Mouse (Mus musculus) stomach, embryonic 16.5 days (tissue): ENCODE data around the gene Dusp19. TPM values are rescaled to one million over a fixed set of nuclear protein-coding genes. Genes with fewer than 3 reads are reported as not detected.

Experiments
- ATAC-seq: fragments of 200-750 bp; cut with Nextera tagmentation; 2 replicates; pipeline ENCODE4 v1.8.0; 2017; ENCODE audit warnings: moderate number of reproducible peaks, moderate TSS enrichment; ENCODE audit not compliant: insufficient read depth, low FRiP score
- H3K27ac ChIP-seq: fragments of 300-500 bp; sonication (generic); 2 replicates; pipeline ENCODE4 v1.5.1; 2014; ENCODE audit warnings: low read length
- H3K27me3 ChIP-seq: fragments of 300-500 bp; sonication (generic); 2 replicates; pipeline ENCODE4 v1.6.1; 2014; ENCODE audit warnings: low read length, control low read depth, mixed read lengths; ENCODE audit not compliant: control insufficient read depth, insufficient read depth
- H3K36me3 ChIP-seq: fragments of 300-500 bp; sonication (generic); 2 replicates; pipeline ENCODE4 v1.6.1; 2014; ENCODE audit warnings: low read length; ENCODE audit not compliant: control insufficient read depth, insufficient read depth
- H3K4me1 ChIP-seq: fragments of 300-500 bp; sonication (generic); 2 replicates; pipeline ENCODE4 v1.6.1; 2014; ENCODE audit warnings: low read length, control low read depth, mixed read lengths; ENCODE audit not compliant: control insufficient read depth, insufficient read depth
- H3K4me2 ChIP-seq: fragments of 300-500 bp; sonication (generic); 2 replicates; pipeline ENCODE4 v1.6.1; 2014; ENCODE audit warnings: low read depth, low read length, mixed read lengths
- H3K4me3 ChIP-seq: fragments of 300-500 bp; sonication (generic); replicated peaks from 2 replicates; pipeline ENCODE4 v1.5.1; 2014; ENCODE audit warnings: mild to moderate bottlenecking, low read length
- H3K9ac ChIP-seq: fragments of 300-500 bp; sonication (generic); 2 replicates; pipeline ENCODE4 v1.6.1; 2014; ENCODE audit warnings: low read length
- H3K9me3 ChIP-seq: fragments of 300-500 bp; sonication (generic); replicated peaks from 2 replicates; pipeline ENCODE4 v1.6.1; 2016; ENCODE audit warnings: low read length, control low read depth; ENCODE audit not compliant: control insufficient read depth
- WGBS: fragments of 180-500 bp; shearing (Covaris S2); extraction: QIAGEN DNeasy Blood & Tissue Kit; methylation state at CpG from one replicate; pipeline ENCODE4 v1.1.7; 2014; 5-methylcytosine and 5-hydroxymethylcytosine counted together
- polyA plus RNA-seq: library from polyadenylated mRNA; unstranded; fragments of >200 nt; fragmentation: Nextera tagmentation; extraction: Ambion mirVana; gene quantifications from 2 replicates; pipeline ENCODE4 v1.2.1, GENCODE M21; 2015

Dusp19 gene
- polyA plus RNA-seq, result 15.4 and 16.7 TPM in 2 replicates

GRCm38 (mm10) chr2:80616854-80617737 lies at the start of gene Dusp19, which contains the start of gene Nup35:
Dusp19 (plus strand) TSS chr2:80617045.
Nup35 (plus strand) TSS chr2:80617236.
- H3K4me2 ChIP-seq, result peak within 1 kb of the TSS; percentile 76
- H3K4me3 ChIP-seq, result peak within 1 kb of the TSS; percentile 61
- no peaks in the 10 kb centered on the region for H3K27me3 ChIP-seq
- WGBS, result under 1% methylated on average over 21 of the region's 21 CpGs
- H3K4me1 ChIP-seq, result 0 out of 2 replicates have a peak, but pooled peaks cover 3% of the 10 kb centered on the region
- peak; percentile 99 for ATAC-seq
- no peaks in the 10 kb centered on the region for H3K36me3 ChIP-seq
- peak within 1 kb of the TSS; percentile 77 for H3K9ac ChIP-seq
- peak within 1 kb of the TSS; percentile 71 for H3K27ac ChIP-seq
- no peaks in the 10 kb centered on the region for H3K9me3 ChIP-seq

GRCm38 (mm10) chr2:80567411-80567810 lies 49.4 kb upstream of the Dusp19 start:
- 0 out of 2 replicates have a peak, but pooled peaks cover under 1% of the 10 kb centered on the region for H3K4me1 ChIP-seq
- no peak overlapping the region for H3K27ac ChIP-seq
- WGBS, result 86% methylated on average over 4 of the region's 4 CpGs
- H3K27me3 ChIP-seq, result no peaks in the 10 kb centered on the region
- no peaks in the 10 kb centered on the region for H3K9me3 ChIP-seq
- no peak for ATAC-seq
- no peak overlapping the region for H3K4me2 ChIP-seq
- no peak overlapping the region for H3K4me3 ChIP-seq
- no peaks in the 10 kb centered on the region for H3K36me3 ChIP-seq
- H3K9ac ChIP-seq, result no peak overlapping the region

- Histone ChIP-seq H3K9ac (no peak overlapping the region), H3K9me3 (no peaks in the 10 kb centered on the region), H3K36me3 (no peaks in the 10 kb centered on the region), H3K4me3 (no peak overlapping the region), H3K27ac (no peak overlapping the region), H3K27me3 (no peaks in the 10 kb centered on the region), H3K4me1 (no peaks in the 10 kb centered on the region), H3K4me2 (no peak overlapping the region)
- WGBS, result 66% methylated on average over 4 of the region's 4 CpGs
- ATAC-seq, result no peak
Observed at GRCm38 (mm10) chr2:80570656-80571055, 46.2 kb upstream of the Dusp19 start.

GRCm38 (mm10) chr2:80577286-80577685 lies 39.6 kb upstream of the Dusp19 start:
- Histone ChIP-seq H3K36me3 (no peaks in the 10 kb centered on the region), H3K27me3 (no peaks in the 10 kb centered on the region), H3K9me3 (no peaks in the 10 kb centered on the region), H3K9ac (no peak overlapping the region), H3K4me2 (no peak overlapping the region), H3K4me1 (peaks cover 13% of the 10 kb centered on the region), H3K4me3 (no peak overlapping the region), H3K27ac (no peak overlapping the region)
- 96% methylated on average over 1 of the region's 1 CpGs for whole genome bisulfite sequencing
- ATAC-seq, result no peak

- H3K4me3 ChIP-seq, result peak overlapping the region; percentile 31
- H3K9ac ChIP-seq, result no peak overlapping the region
- H3K9me3 ChIP-seq, result no peaks in the 10 kb centered on the region
- H3K27me3 ChIP-seq, result no peaks in the 10 kb centered on the region
- no peak for ATAC-seq
- H3K27ac ChIP-seq, result peak overlapping the region; percentile 3; the same call in 1 of the 2 replicates
- H3K4me1 ChIP-seq, result peaks cover 13% of the 10 kb centered on the region
- H3K4me2 ChIP-seq, result peak overlapping the region; percentile 72
- whole genome bisulfite sequencing, result 37% methylated on average over 6 of the region's 6 CpGs
- no peaks in the 10 kb centered on the region for H3K36me3 ChIP-seq
Observed at GRCm38 (mm10) chr2:80579253-80579891, 37.5 kb upstream of the Dusp19 start.

GRCm38 (mm10) chr2:80580311-80580961 lies 36.4 kb upstream of the Dusp19 start:
- no peaks in the 10 kb centered on the region for H3K27me3 ChIP-seq
- peak overlapping the region; percentile 99 for H3K27ac ChIP-seq
- peak overlapping the region; percentile 68 for H3K4me3 ChIP-seq
- no peaks in the 10 kb centered on the region for H3K9me3 ChIP-seq
- H3K4me2 ChIP-seq, result peak overlapping the region; percentile 72
- no peaks in the 10 kb centered on the region for H3K36me3 ChIP-seq
- WGBS, result under 1% methylated on average over 62 of the region's 65 CpGs
- H3K4me1 ChIP-seq, result peaks cover 13% of the 10 kb centered on the region
- H3K9ac ChIP-seq, result peak overlapping the region; percentile 94
- peak; percentile 72 for ATAC-seq

- peak within 1 kb of the TSS; percentile 99 for H3K27ac ChIP-seq
- peak within 1 kb of the TSS; percentile 72 for H3K4me2 ChIP-seq
- H3K9me3 ChIP-seq, result no peaks in the 10 kb centered on the region
- peak; percentile 95 for ATAC-seq
- peak within 1 kb of the TSS; percentile 68 for H3K4me3 ChIP-seq
- no peaks in the 10 kb centered on the region for H3K27me3 ChIP-seq
- no peaks in the 10 kb centered on the region for H3K36me3 ChIP-seq
- peak within 1 kb of the TSS; percentile 94 for H3K9ac ChIP-seq
- WGBS, result under 1% methylated on average over 85 of the region's 88 CpGs
- peaks cover 13% of the 10 kb centered on the region for H3K4me1 ChIP-seq
Observed at GRCm38 (mm10) chr2:80581043-80581711, 35.7 kb upstream of the Dusp19 start, which contains the start of gene Nckap1. Nckap1 (minus strand) TSS chr2:80581380.

GRCm38 (mm10) chr2:80582356-80582755 lies 34.5 kb upstream of the Dusp19 start:
- no peak for ATAC-seq
- WGBS, result 88% methylated on average over 3 of the region's 3 CpGs
- Histone ChIP-seq H3K27ac (no peak overlapping the region), H3K9me3 (no peaks in the 10 kb centered on the region), H3K36me3 (no peaks in the 10 kb centered on the region), H3K4me1 (peaks cover 13% of the 10 kb centered on the region), H3K27me3 (no peaks in the 10 kb centered on the region), H3K4me3 (no peak overlapping the region), H3K4me2 (no peak overlapping the region), H3K9ac (no peak overlapping the region)
